Mouse (Mus musculus) midbrain, postnatal 0 days (tissue): ENCODE results near the gene Gstm5. TPM values are rescaled to one million over a fixed set of nuclear protein-coding genes. Genes with fewer than 3 reads are reported as not detected.

Source experiments
- ATAC-seq: fragments of 200-750 bp; cut with Nextera tagmentation; 2 replicates; pipeline ENCODE4 v1.8.0; 2017; ENCODE audit warnings: moderate number of reproducible peaks, mild to moderate bottlenecking, moderate TSS enrichment, moderate library complexity; ENCODE audit not compliant: low FRiP score
- DNase-seq: peaks from one replicate; pipeline ENCODE4 v3.0.0-alpha.2; 2015; ENCODE audit warnings: low spot score
- H3K27ac ChIP-seq: fragments of 300-500 bp; sonication (generic); 2 replicates; pipeline ENCODE4 v1.5.1; 2014; ENCODE audit warnings: low read depth, mild to moderate bottlenecking, low read length, mixed read lengths
- H3K27me3 ChIP-seq: fragments of 300-500 bp; sonication (generic); 2 replicates; pipeline ENCODE4 v1.6.1; 2014; ENCODE audit warnings: low read length, control low read depth, mixed read lengths; ENCODE audit not compliant: insufficient read depth
- H3K36me3 ChIP-seq: fragments of 300-500 bp; sonication (generic); 2 replicates; pipeline ENCODE4 v1.6.1; 2014; ENCODE audit warnings: low read length, control low read depth, mixed read lengths; ENCODE audit not compliant: insufficient read depth
- H3K4me1 ChIP-seq: fragments of 300-500 bp; sonication (generic); 2 replicates; pipeline ENCODE4 v1.6.1; 2014; ENCODE audit warnings: mild to moderate bottlenecking, control low read depth, antibody characterized with exemption, low read length, mixed read lengths; ENCODE audit not compliant: insufficient read depth
- H3K4me2 ChIP-seq: fragments of 300-500 bp; sonication (generic); 2 replicates; pipeline ENCODE4 v1.6.1; 2014; ENCODE audit warnings: low read depth, mild to moderate bottlenecking, low read length, mixed read lengths; ENCODE audit not compliant: poor library complexity, severe bottlenecking
- H3K4me3 ChIP-seq: fragments of 300-500 bp; sonication (generic); 2 replicates; pipeline ENCODE4 v1.5.1; 2014; ENCODE audit warnings: low read depth, mild to moderate bottlenecking, low read length, moderate library complexity
- H3K9ac ChIP-seq: fragments of 300-500 bp; sonication (generic); replicated peaks from 2 replicates; pipeline ENCODE4 v1.6.1; 2014; ENCODE audit warnings: mild to moderate bottlenecking, low read length, moderate library complexity, mixed read lengths; ENCODE audit not compliant: poor library complexity, severe bottlenecking
- H3K9me3 ChIP-seq: fragments of 300-500 bp; sonication (generic); 2 replicates; pipeline ENCODE4 v1.6.1; 2016; ENCODE audit warnings: low read length, control low read depth
- CTCF ChIP-seq: IDR thresholded peaks from 2 replicates; pipeline ENCODE4 v1.5.1; 2016; ENCODE audit warnings: antibody characterized with exemption, mild to moderate bottlenecking
- WGBS: fragments of 180-500 bp; shearing (Covaris S2); extraction: QIAGEN DNeasy Blood & Tissue Kit; methylation state at CpG from one replicate; pipeline ENCODE4 v1.1.7; 2014; 5-methylcytosine and 5-hydroxymethylcytosine counted together
- polyA plus RNA-seq: library from polyadenylated mRNA; unstranded; fragments of >200 nt; fragmentation: Nextera tagmentation; extraction: Ambion mirVana; gene quantifications from 2 replicates; pipeline ENCODE4 v1.2.1, GENCODE M21; 2015
- total RNA-seq: library from RNA; depleted of rRNA; stranded (reverse); fragments of >200 nt; gene quantifications from 2 replicates; pipeline ENCODE4 v1.2.3, GENCODE M21; 2014; rRNA removed

Gstm5 gene
- total RNA-seq (142 and 166 TPM in 2 replicates), polyA plus RNA-seq (316 and 320 TPM in 2 replicates)

GRCm38 (mm10) chr3:107895720-107896569 lies at the start of gene Gstm5:
Gene Gstm5, plus strand, starts transcription at chr3:107895821.
- H3K36me3 ChIP-seq: 0 out of 2 replicates have a peak, but pooled peaks cover 8% of the 10 kb centered on the region
- H3K9ac ChIP-seq: peak within 1 kb of the TSS; percentile 85
- TF ChIP-seq CTCF: no peak
- peaks cover 2% of the 10 kb centered on the region; the same call in 1 of the 2 replicates for H3K4me1 ChIP-seq
- H3K4me2 ChIP-seq: peak within 1 kb of the TSS; percentile 93
- peak; percentile 90 for DNase-seq
- no peaks in the 10 kb centered on the region for H3K27me3 ChIP-seq
- no peaks in the 10 kb centered on the region for H3K9me3 ChIP-seq
- peak within 1 kb of the TSS; percentile 80 for H3K27ac ChIP-seq
- peak within 1 kb of the TSS; percentile 79 for H3K4me3 ChIP-seq
- WGBS: 5% methylated on average over 40 of the region's 40 CpGs
- peak; percentile 95 for ATAC-seq

- WGBS: 96% methylated on average over 1 of the region's 1 CpGs
- H3K9ac ChIP-seq: no peak overlapping the region
- no peaks in the 10 kb centered on the region for H3K36me3 ChIP-seq
- DNase-seq (no peak), ATAC-seq (no peak)
- H3K4me2 ChIP-seq: no peak overlapping the region
- no peaks in the 10 kb centered on the region for H3K27me3 ChIP-seq
- no peaks in the 10 kb centered on the region for H3K9me3 ChIP-seq
- no peak overlapping the region for H3K27ac ChIP-seq
- H3K4me1 ChIP-seq: peaks cover 8% of the 10 kb centered on the region; the same call in 1 of the 2 replicates
- TF ChIP-seq CTCF: no peak
- H3K4me3 ChIP-seq: no peak overlapping the region
These were observed 49.4 kb upstream of the Gstm5 start for GRCm38 (mm10) chr3:107846175-107846574.

DNA sequence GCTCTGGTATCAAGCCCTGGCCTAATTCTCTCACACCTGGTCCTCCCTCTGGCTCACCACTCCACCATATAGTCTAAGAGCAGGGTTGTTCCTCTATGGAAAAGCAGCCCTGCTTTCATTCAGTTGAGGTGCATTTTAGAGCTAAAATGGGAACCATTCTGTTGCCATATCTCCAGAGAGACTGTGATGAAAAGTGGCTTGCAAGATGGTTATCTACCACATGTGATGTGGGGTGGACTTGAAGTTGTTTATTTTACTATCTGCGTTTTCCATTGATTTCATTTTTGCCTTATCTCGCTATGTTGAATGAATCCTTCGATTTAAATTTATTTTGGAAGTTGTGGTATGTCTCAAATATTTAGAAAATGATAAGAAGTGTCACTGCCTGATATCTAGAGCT lies 48.8 kb upstream of the Gstm5 start:
- H3K4me1 ChIP-seq: peaks cover 8% of the 10 kb centered on the region; the same call in 1 of the 2 replicates
- no peak overlapping the region for H3K9ac ChIP-seq

DNA sequence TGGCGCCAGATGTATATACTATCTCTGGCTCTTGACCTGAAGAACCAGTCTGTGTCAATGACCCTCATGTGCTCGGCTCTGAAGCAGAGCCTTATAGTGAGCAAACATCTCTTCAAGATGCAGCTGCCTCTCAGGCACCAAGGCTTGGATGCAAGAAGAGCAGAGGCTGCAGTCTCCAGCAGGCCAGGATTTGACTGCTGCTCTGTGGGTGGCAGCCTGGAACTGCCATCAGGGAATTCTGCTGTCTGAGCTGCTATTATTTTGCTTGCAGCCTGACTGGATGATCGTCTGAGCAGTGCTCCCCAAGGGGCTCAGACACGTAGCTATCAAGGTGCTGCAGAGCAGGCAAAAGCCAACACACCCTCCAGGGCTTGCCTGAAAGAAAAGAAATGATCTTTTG lies 47.5 kb upstream of the Gstm5 start:
- WGBS: 46% methylated on average over 4 of the region's 4 CpGs

More for the DNA sequence above, 48.8 kb upstream of the Gstm5 start:
- no peaks in the 10 kb centered on the region for H3K9me3 ChIP-seq
- 90% methylated on average over 3 of the region's 3 CpGs for WGBS
- no peak for ATAC-seq
- no peak for TF ChIP-seq CTCF
- no peaks in the 10 kb centered on the region for H3K27me3 ChIP-seq
- H3K27ac ChIP-seq: no peak overlapping the region
- H3K4me3 ChIP-seq: no peak overlapping the region
- no peak overlapping the region for H3K4me2 ChIP-seq
- no peaks in the 10 kb centered on the region for H3K36me3 ChIP-seq
- DNase-seq: no peak

DNA sequence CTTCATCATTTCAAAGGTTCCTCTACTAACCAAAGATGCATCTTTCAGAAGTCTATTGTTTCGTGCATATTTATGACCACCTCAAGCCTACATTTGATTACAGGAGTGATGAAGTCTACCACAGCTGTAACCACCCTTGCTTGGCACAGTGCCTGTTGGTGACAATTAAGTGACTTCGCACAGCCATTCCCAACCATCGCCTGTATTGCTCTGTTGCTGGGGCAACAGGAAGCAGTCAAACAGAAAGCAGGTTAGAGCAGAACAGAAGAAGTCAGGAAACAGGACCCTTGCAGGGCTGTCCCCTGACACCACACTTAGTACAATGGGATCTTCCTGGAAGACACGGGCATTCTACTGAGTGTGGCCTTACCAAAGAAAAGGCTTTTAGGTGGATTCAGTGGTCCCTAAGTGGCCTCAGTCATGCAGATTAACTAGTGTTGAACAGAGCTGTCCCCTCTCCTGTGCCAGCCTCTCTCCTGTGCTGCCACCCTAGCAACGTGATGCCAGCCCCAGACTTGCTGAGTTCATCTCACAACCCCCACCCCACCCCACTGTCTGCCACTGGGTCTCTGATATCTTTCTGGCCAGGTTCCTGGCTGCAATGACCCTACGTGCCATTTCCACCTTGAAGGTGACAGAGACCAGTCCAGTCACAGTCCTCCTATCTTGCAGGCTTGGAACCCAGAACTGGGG lies 46.5 kb upstream of the Gstm5 start:
- DNase-seq (peak; percentile 49), ATAC-seq (no peak)
- no peaks in the 10 kb centered on the region for H3K27me3 ChIP-seq
- H3K4me1 ChIP-seq: peaks cover 8% of the 10 kb centered on the region; the same call in 1 of the 2 replicates
- H3K4me2 ChIP-seq: no peak overlapping the region
- 59% methylated on average over 6 of the region's 6 CpGs for WGBS
- no peak overlapping the region for H3K4me3 ChIP-seq
- H3K9ac ChIP-seq: no peak overlapping the region
- no peaks in the 10 kb centered on the region for H3K36me3 ChIP-seq
- no peak for TF ChIP-seq CTCF
- H3K27ac ChIP-seq: no peak overlapping the region
- no peaks in the 10 kb centered on the region for H3K9me3 ChIP-seq

More for the DNA sequence above, 47.5 kb upstream of the Gstm5 start:
- no peak overlapping the region for H3K4me3 ChIP-seq
- no peak for TF ChIP-seq CTCF
- ATAC-seq (no peak), DNase-seq (no peak)
- H3K9me3 ChIP-seq: no peaks in the 10 kb centered on the region
- peaks cover 8% of the 10 kb centered on the region; the same call in 1 of the 2 replicates for H3K4me1 ChIP-seq
- H3K4me2 ChIP-seq: no peak overlapping the region
- H3K9ac ChIP-seq: no peak overlapping the region
- H3K36me3 ChIP-seq: no peaks in the 10 kb centered on the region
- H3K27ac ChIP-seq: no peak overlapping the region
- no peaks in the 10 kb centered on the region for H3K27me3 ChIP-seq

- no peak for ATAC-seq
- TF ChIP-seq CTCF: no peak
These were observed 46.0 kb upstream of the Gstm5 start for GRCm38 (mm10) chr3:107849693-107850031.

More at GRCm38 (mm10) chr3:107849693-107850031, 46.0 kb upstream of the Gstm5 start:
- 85% methylated on average over 2 of the region's 2 CpGs for WGBS
- H3K9ac ChIP-seq: no peak overlapping the region
- no peaks in the 10 kb centered on the region for H3K9me3 ChIP-seq
- no peak overlapping the region for H3K4me3 ChIP-seq
- no peak for DNase-seq
- no peak overlapping the region for H3K4me2 ChIP-seq
- peaks cover 8% of the 10 kb centered on the region; the same call in 1 of the 2 replicates for H3K4me1 ChIP-seq
- no peaks in the 10 kb centered on the region for H3K27me3 ChIP-seq
- H3K27ac ChIP-seq: no peak overlapping the region
- H3K36me3 ChIP-seq: no peaks in the 10 kb centered on the region
